Mouse (Mus musculus) stomach, postnatal 0 days (tissue): ENCODE measurements around the gene Ccnk. TPM values are rescaled to one million over a fixed set of nuclear protein-coding genes. Genes with fewer than 3 reads are reported as not detected.

Experiments used
- ATAC-seq: fragments of 200-750 bp; cut with Nextera tagmentation; 2 replicates; pipeline ENCODE4 v1.8.0; 2017; ENCODE audit not compliant: low FRiP score, low TSS enrichment
- DNase-seq: peaks from one replicate; pipeline ENCODE4 v3.0.0-alpha.2; 2016; ENCODE audit warnings: low spot score
- H3K27ac ChIP-seq: fragments of 300-500 bp; sonication (generic); replicated peaks from 2 replicates; pipeline ENCODE4 v1.5.1; 2014; ENCODE audit warnings: mild to moderate bottlenecking, control low read depth
- H3K27me3 ChIP-seq: fragments of 300-500 bp; sonication (generic); 2 replicates; pipeline ENCODE4 v1.6.1; 2014; ENCODE audit warnings: low read length; ENCODE audit not compliant: control insufficient read depth, insufficient read depth
- H3K36me3 ChIP-seq: fragments of 300-500 bp; sonication (generic); 2 replicates; pipeline ENCODE4 v1.6.1; 2014; ENCODE audit warnings: low read length, mixed read lengths; ENCODE audit not compliant: control insufficient read depth, insufficient read depth
- H3K4me1 ChIP-seq: fragments of 300-500 bp; sonication (generic); replicated peaks from 2 replicates; pipeline ENCODE4 v1.6.1; 2014; ENCODE audit warnings: antibody characterized with exemption; ENCODE audit not compliant: control insufficient read depth, insufficient read depth
- H3K4me2 ChIP-seq: fragments of 300-500 bp; sonication (generic); replicated peaks from 2 replicates; pipeline ENCODE4 v1.6.1; 2014; ENCODE audit warnings: low read depth, mild to moderate bottlenecking, control low read depth, moderate library complexity
- H3K4me3 ChIP-seq: fragments of 300-500 bp; sonication (generic); 2 replicates; pipeline ENCODE4 v1.5.1; 2014; ENCODE audit warnings: low read depth, low read length, control low read depth
- H3K9ac ChIP-seq: fragments of 300-500 bp; sonication (generic); 2 replicates; pipeline ENCODE4 v1.6.1; 2014; ENCODE audit warnings: mild to moderate bottlenecking, low read length, control low read depth, mixed read lengths
- H3K9me3 ChIP-seq: fragments of 300-500 bp; sonication (generic); 2 replicates; pipeline ENCODE4 v1.6.1; 2016; ENCODE audit warnings: low read length; ENCODE audit not compliant: control insufficient read depth
- CTCF ChIP-seq: IDR thresholded peaks from 2 replicates; pipeline ENCODE4 v1.5.1; 2016; ENCODE audit warnings: antibody characterized with exemption, low read depth, mild to moderate bottlenecking, moderate library complexity
- EP300 ChIP-seq: optimal IDR thresholded peaks from 2 replicates; pipeline ENCODE3; 2016; ENCODE audit warnings: antibody characterized with exemption
- WGBS: fragments of 180-500 bp; shearing (Covaris S2); extraction: QIAGEN DNeasy Blood & Tissue Kit; methylation state at CpG from one replicate; pipeline ENCODE4 v1.1.7; 2014; 5-methylcytosine and 5-hydroxymethylcytosine counted together
- polyA plus RNA-seq: library from polyadenylated mRNA; unstranded; fragments of >200 nt; fragmentation: Nextera tagmentation; extraction: Ambion mirVana; gene quantifications from 2 replicates; pipeline ENCODE4 v1.2.1, GENCODE M21; 2015

Ccnk gene
- 1.6 TPM in 2 replicates for polyA plus RNA-seq

GRCm38 (mm10) chr12:108179321-108180266 is at the start of gene Ccnk:
Ccnk (plus strand) TSS chr12:108179579.
- TF ChIP-seq CTCF (peak; percentile 46), EP300 (peak; percentile 37)
- Histone ChIP-seq H3K4me2 (peak within 1 kb of the TSS; percentile 88), H3K9me3 (no peaks in the 10 kb centered on the region), H3K36me3 (no peaks in the 10 kb centered on the region), H3K4me3 (peak within 1 kb of the TSS; percentile 98), H3K4me1 (peaks cover 10% of the 10 kb centered on the region), H3K27ac (peak within 1 kb of the TSS; percentile 98), H3K9ac (peak within 1 kb of the TSS; percentile 98), H3K27me3 (no peaks in the 10 kb centered on the region)
- DNase-seq, result peak; percentile 100
- ATAC-seq, result peak; percentile 98
- under 1% methylated on average over 80 of the region's 82 CpGs for WGBS

GRCm38 (mm10) chr12:108132450-108133070 is 46.8 kb upstream of the Ccnk start:
- TF ChIP-seq EP300 (no peak), CTCF (no peak)
- Histone ChIP-seq H3K4me2 (no peak overlapping the region), H3K9me3 (no peaks in the 10 kb centered on the region), H3K9ac (no peak overlapping the region), H3K36me3 (peaks cover 2% of the 10 kb centered on the region; the same call in 1 of the 2 replicates), H3K4me3 (no peak overlapping the region), H3K27ac (no peak overlapping the region), H3K27me3 (no peaks in the 10 kb centered on the region), H3K4me1 (no peaks in the 10 kb centered on the region)
- WGBS, result 88% methylated on average over 8 of the region's 8 CpGs
- DNase-seq (no peak), ATAC-seq (no peak)

GRCm38 (mm10) chr12:108133181-108133580 is 46.2 kb upstream of the Ccnk start:
- Histone ChIP-seq H3K4me2 (no peak overlapping the region), H3K27me3 (no peaks in the 10 kb centered on the region), H3K9me3 (no peaks in the 10 kb centered on the region), H3K9ac (no peak overlapping the region), H3K4me3 (no peak overlapping the region), H3K27ac (no peak overlapping the region), H3K4me1 (no peaks in the 10 kb centered on the region), H3K36me3 (peaks cover 4% of the 10 kb centered on the region; the same call in 1 of the 2 replicates)
- 64% methylated on average over 2 of the region's 2 CpGs for WGBS
- DNase-seq, result no peak
- no peak for ATAC-seq
- TF ChIP-seq EP300 (no peak), CTCF (no peak)

GRCm38 (mm10) chr12:108135610-108136208 is 43.7 kb upstream of the Ccnk start:
- DNase-seq (no peak), ATAC-seq (no peak)
- no peaks in the 10 kb centered on the region for H3K4me1 ChIP-seq
- H3K4me3 ChIP-seq, result no peak overlapping the region
- WGBS, result 78% methylated on average over 6 of the region's 6 CpGs
- H3K27me3 ChIP-seq, result no peaks in the 10 kb centered on the region
- H3K27ac ChIP-seq, result no peak overlapping the region
- peaks cover 4% of the 10 kb centered on the region; the same call in 1 of the 2 replicates for H3K36me3 ChIP-seq
- H3K4me2 ChIP-seq, result no peak overlapping the region
- TF ChIP-seq CTCF, result no peak
- TF ChIP-seq EP300, result no peak
- H3K9me3 ChIP-seq, result no peaks in the 10 kb centered on the region
- no peak overlapping the region for H3K9ac ChIP-seq

GRCm38 (mm10) chr12:108143624-108144498 is 35.5 kb upstream of the Ccnk start:
- H3K4me2 ChIP-seq, result no peak overlapping the region
- no peak overlapping the region for H3K4me3 ChIP-seq
- H3K9me3 ChIP-seq, result no peaks in the 10 kb centered on the region
- H3K27me3 ChIP-seq, result no peaks in the 10 kb centered on the region
- DNase-seq (no peak), ATAC-seq (peak; percentile 90)
- peaks cover 5% of the 10 kb centered on the region; the same call in 1 of the 2 replicates for H3K36me3 ChIP-seq
- WGBS, result 80% methylated on average over 5 of the region's 5 CpGs
- H3K4me1 ChIP-seq, result no peaks in the 10 kb centered on the region
- H3K27ac ChIP-seq, result no peak overlapping the region
- H3K9ac ChIP-seq, result no peak overlapping the region
- TF ChIP-seq EP300 (no peak), CTCF (no peak)
